Mouse (Mus musculus): Measurements from ENCODE around the gene Card14.

DNA sequence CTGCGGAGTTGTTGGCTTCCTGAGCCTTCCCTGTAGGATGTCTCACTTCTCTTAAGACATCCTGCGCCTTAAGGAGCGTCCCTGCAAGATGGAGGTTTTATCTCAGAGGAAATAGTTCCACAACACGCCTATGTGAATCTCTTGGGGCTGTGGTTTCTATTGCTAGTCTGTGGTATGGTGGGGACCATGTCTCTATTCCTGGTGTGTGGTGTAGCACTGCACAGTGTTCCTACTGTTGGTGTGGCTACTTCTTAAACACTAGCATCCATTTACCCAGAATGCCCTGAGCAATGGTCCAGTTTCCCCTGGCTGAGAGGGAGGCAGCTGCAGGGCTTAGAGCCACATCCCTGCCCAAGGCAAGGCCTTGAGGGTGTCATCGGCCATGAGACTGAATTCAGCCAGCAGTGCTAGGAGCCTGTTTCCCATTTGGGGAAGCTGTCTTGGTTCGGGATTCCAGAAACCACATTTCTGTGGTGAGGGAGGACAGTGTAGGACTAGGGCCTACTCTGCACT lies 74.8 kb downstream of the Card14 start:
- TF ChIP-seq POLR2A (IDR thresholded peaks at IDR 0.05; ENCODE audit: borderline replicate concordance, extremely low read depth, low read depth, low read length) = no peak
- no peak for TF ChIP-seq CTCF (IDR thresholded peaks at IDR 0.05; ENCODE audit: insufficient read depth, low read length)

Measured in lung, adult 2 months (tissue).